Mouse (Mus musculus) hindbrain, embryonic 14.5 days (tissue): ENCODE results near the gene Znrf3. TPM values are rescaled to one million over a fixed set of nuclear protein-coding genes. Genes with fewer than 3 reads are reported as not detected.

Experiments
- ATAC-seq: fragments of 200-750 bp; cut with Nextera tagmentation; 2 replicates; pipeline ENCODE4 v1.8.0; 2017; ENCODE audit warnings: moderate number of reproducible peaks, mild to moderate bottlenecking, moderate TSS enrichment, moderate library complexity; ENCODE audit not compliant: low FRiP score
- DNase-seq: peaks from one replicate; pipeline ENCODE4 v3.0.0-alpha.2; 2015; ENCODE audit warnings: low spot score
- H3K27ac ChIP-seq: fragments of 300-500 bp; sonication (generic); 2 replicates; pipeline ENCODE4 v1.5.1; 2014; ENCODE audit warnings: mild to moderate bottlenecking, moderate library complexity
- H3K27me3 ChIP-seq: fragments of 300-500 bp; sonication (generic); 2 replicates; pipeline ENCODE4 v1.6.1; 2014; ENCODE audit warnings: mild to moderate bottlenecking, low read length, mixed read lengths; ENCODE audit not compliant: control insufficient read depth, insufficient read depth
- H3K36me3 ChIP-seq: fragments of 300-500 bp; sonication (generic); replicated peaks from 2 replicates; pipeline ENCODE4 v1.6.1; 2014; ENCODE audit not compliant: control insufficient read depth, insufficient read depth
- H3K4me1 ChIP-seq: fragments of 300-500 bp; sonication (generic); replicated peaks from 2 replicates; pipeline ENCODE4 v1.6.1; 2014; ENCODE audit warnings: antibody characterized with exemption, low read length, mixed read lengths; ENCODE audit not compliant: control insufficient read depth, insufficient read depth
- H3K4me2 ChIP-seq: fragments of 300-500 bp; sonication (generic); replicated peaks from 2 replicates; pipeline ENCODE4 v1.6.1; 2014; ENCODE audit warnings: mild to moderate bottlenecking, moderate library complexity
- H3K4me3 ChIP-seq: fragments of 300-500 bp; sonication (generic); replicated peaks from 2 replicates; pipeline ENCODE4 v1.5.1; 2014; ENCODE audit warnings: mild to moderate bottlenecking, low read length
- H3K9ac ChIP-seq: fragments of 300-500 bp; sonication (generic); 2 replicates; pipeline ENCODE4 v1.6.1; 2014
- H3K9me3 ChIP-seq: fragments of 300-500 bp; sonication (generic); 2 replicates; pipeline ENCODE4 v1.6.1; 2016; ENCODE audit warnings: low read length; ENCODE audit not compliant: control insufficient read depth
- WGBS: fragments of 180-500 bp; shearing (Covaris S2); extraction: QIAGEN DNeasy Blood & Tissue Kit; methylation state at CpG from one replicate; pipeline ENCODE4 v1.1.7; 2014; 5-methylcytosine and 5-hydroxymethylcytosine counted together
- polyA plus RNA-seq: library from polyadenylated mRNA; unstranded; fragments of >200 nt; fragmentation: Nextera tagmentation; extraction: Ambion mirVana; gene quantifications from 2 replicates; pipeline ENCODE4 v1.2.1, GENCODE M21; 2014

The Znrf3 gene
- polyA plus RNA-seq, 1 experiment from 2014 or later = 7.6 TPM

GRCm38 (mm10) chr11:5314796-5315195, 129.9 kb downstream of the Znrf3 start:
- Histone ChIP-seq H3K9me3 (no peaks in the 10 kb centered on the region), H3K27ac (peak overlapping the region; percentile 79; the same call in 1 of the 2 replicates), H3K4me1 (peaks cover 40% of the 10 kb centered on the region), H3K4me2 (no peak overlapping the region), H3K9ac (no peak overlapping the region), H3K36me3 (no peaks in the 10 kb centered on the region), H3K27me3 (no peaks in the 10 kb centered on the region), H3K4me3 (no peak overlapping the region)
- DNase-seq = peak; percentile 70
- peak; percentile 55; the same call in 1 of the 2 replicates for ATAC-seq

DNA sequence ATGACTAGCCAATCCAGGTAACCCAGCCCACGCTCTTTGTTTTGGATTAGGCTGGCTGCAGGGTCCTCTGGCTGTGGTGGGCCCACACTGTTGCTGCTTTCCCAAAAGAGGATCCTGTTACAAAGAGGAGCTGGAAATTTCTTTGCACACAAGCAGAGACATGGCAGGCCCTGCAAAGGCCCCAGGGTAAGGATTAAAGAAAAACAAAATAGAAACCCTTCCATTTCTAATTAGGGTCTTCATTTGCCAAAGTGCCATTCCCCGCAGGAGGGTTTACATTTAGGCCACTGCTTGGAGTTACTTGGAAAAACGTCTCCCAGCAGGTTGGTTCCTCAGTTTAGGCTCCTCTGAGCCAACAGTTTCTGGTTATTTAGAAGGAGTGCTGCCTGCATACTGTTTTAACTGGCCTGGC, 130.3 kb downstream of the Znrf3 start:
- H3K27ac ChIP-seq = peak overlapping the region; percentile 79
- peak; percentile 28 for DNase-seq
- no peaks in the 10 kb centered on the region for H3K36me3 ChIP-seq
- ATAC-seq = no peak
- peaks cover 39% of the 10 kb centered on the region for H3K4me1 ChIP-seq
- no peak overlapping the region for H3K4me2 ChIP-seq
- H3K4me3 ChIP-seq = no peak overlapping the region
- WGBS = 22% methylated on average over 3 of the region's 3 CpGs
- H3K27me3 ChIP-seq = no peaks in the 10 kb centered on the region
- H3K9ac ChIP-seq = no peak overlapping the region
- no peaks in the 10 kb centered on the region for H3K9me3 ChIP-seq

GRCm38 (mm10) chr11:5307024-5307905, 137.4 kb downstream of the Znrf3 start:
- no peaks in the 10 kb centered on the region for H3K9me3 ChIP-seq
- no peak overlapping the region for H3K27ac ChIP-seq
- H3K4me1 ChIP-seq = no peaks in the 10 kb centered on the region
- DNase-seq (no peak), ATAC-seq (no peak)
- H3K9ac ChIP-seq = no peak overlapping the region
- WGBS = 89% methylated on average over 13 of the region's 13 CpGs
- no peak overlapping the region for H3K4me3 ChIP-seq
- no peaks in the 10 kb centered on the region for H3K27me3 ChIP-seq
- no peak overlapping the region for H3K4me2 ChIP-seq
- H3K36me3 ChIP-seq = no peaks in the 10 kb centered on the region

DNA sequence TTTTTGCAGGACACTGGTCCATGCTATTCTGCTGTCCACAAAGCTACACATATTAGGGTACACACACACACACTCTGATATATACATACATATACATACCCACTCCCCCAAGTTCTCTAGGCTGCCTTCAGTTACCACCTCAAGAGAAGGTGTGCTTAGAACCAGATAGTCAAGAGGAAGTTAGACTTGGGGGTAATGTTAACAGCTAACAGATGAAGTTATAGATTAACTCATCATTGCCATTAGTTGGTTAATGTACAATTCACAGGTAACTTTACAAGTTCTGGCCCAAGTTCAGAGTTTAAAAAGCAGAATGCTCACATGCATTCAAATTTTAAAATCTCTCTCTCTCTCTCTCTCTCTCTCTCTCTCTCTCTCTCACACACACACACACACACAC, 138.6 kb downstream of the Znrf3 start:
- no peaks in the 10 kb centered on the region for H3K27me3 ChIP-seq
- H3K36me3 ChIP-seq = no peaks in the 10 kb centered on the region
- H3K9me3 ChIP-seq = no peaks in the 10 kb centered on the region
- ATAC-seq = no peak
- no peak overlapping the region for H3K27ac ChIP-seq
- H3K4me2 ChIP-seq = no peak overlapping the region
- H3K4me1 ChIP-seq = no peaks in the 10 kb centered on the region
- DNase-seq = no peak
- H3K9ac ChIP-seq = no peak overlapping the region
- no peak overlapping the region for H3K4me3 ChIP-seq

GRCm38 (mm10) chr11:5304526-5304925, 140.1 kb downstream of the Znrf3 start:
- H3K27me3 ChIP-seq = no peaks in the 10 kb centered on the region
- H3K9ac ChIP-seq = no peak overlapping the region
- no peak for ATAC-seq
- no peaks in the 10 kb centered on the region for H3K9me3 ChIP-seq
- H3K4me3 ChIP-seq = no peak overlapping the region
- no peaks in the 10 kb centered on the region for H3K36me3 ChIP-seq
- no peak overlapping the region for H3K4me2 ChIP-seq
- no peak overlapping the region for H3K27ac ChIP-seq
- DNase-seq = no peak
- H3K4me1 ChIP-seq = no peaks in the 10 kb centered on the region

GRCm38 (mm10) chr11:5298007-5298372, 146.7 kb downstream of the Znrf3 start:
- Histone ChIP-seq H3K4me3 (no peak overlapping the region), H3K27ac (peak overlapping the region; percentile 3; the same call in 1 of the 2 replicates), H3K9ac (no peak overlapping the region), H3K27me3 (no peaks in the 10 kb centered on the region), H3K4me2 (no peak overlapping the region), H3K9me3 (no peaks in the 10 kb centered on the region), H3K36me3 (no peaks in the 10 kb centered on the region), H3K4me1 (peaks cover 18% of the 10 kb centered on the region)
- 55% methylated on average over 1 of the region's 1 CpGs for WGBS
- ATAC-seq = no peak
- DNase-seq = no peak

- no peak overlapping the region for H3K4me3 ChIP-seq
- no peaks in the 10 kb centered on the region for H3K9me3 ChIP-seq
- 38% methylated on average over 13 of the region's 13 CpGs for WGBS
- H3K27me3 ChIP-seq = no peaks in the 10 kb centered on the region
- H3K4me1 ChIP-seq = peaks cover 18% of the 10 kb centered on the region
- H3K9ac ChIP-seq = no peak overlapping the region
- no peak overlapping the region for H3K4me2 ChIP-seq
- DNase-seq (peak; percentile 52), ATAC-seq (peak; percentile 66; the same call in 1 of the 2 replicates)
- peak overlapping the region; percentile 3; the same call in 1 of the 2 replicates for H3K27ac ChIP-seq
- H3K36me3 ChIP-seq = no peaks in the 10 kb centered on the region
Observed at GRCm38 (mm10) chr11:5297148-5298006, 147.3 kb downstream of the Znrf3 start.

DNA sequence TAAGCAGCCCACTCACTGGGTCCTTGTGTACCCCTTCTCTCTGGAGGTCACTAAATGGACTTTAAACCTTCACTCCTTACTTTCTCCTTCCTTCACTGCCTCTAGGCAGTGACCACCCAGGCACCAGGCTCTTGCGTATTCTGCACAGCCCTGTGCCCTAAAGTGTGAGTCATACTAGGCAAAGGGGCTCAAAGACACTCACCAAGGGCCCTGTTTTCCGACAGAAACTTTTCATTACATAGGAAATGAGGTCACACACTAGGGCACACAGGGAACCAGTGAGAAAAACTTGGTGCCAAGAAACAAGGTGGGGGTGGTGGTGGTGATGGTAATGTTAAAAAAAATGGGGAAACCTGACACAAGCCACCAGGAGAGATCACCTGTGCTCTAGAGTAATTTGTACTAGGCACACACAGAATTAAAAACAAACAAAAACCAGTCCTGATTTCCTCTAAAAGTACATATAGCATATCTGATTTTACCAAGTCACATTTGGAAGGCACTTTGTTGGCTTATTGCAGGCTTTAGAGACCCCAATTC, 148.0 kb downstream of the Znrf3 start:
- ATAC-seq (no peak), DNase-seq (no peak)
- H3K27me3 ChIP-seq = no peaks in the 10 kb centered on the region
- no peak overlapping the region for H3K9ac ChIP-seq
- no peak overlapping the region for H3K4me2 ChIP-seq
- H3K27ac ChIP-seq = no peak overlapping the region
- 75% methylated on average over 2 of the region's 2 CpGs for WGBS
- H3K4me1 ChIP-seq = peaks cover 18% of the 10 kb centered on the region
- H3K4me3 ChIP-seq = no peak overlapping the region
- H3K9me3 ChIP-seq = no peaks in the 10 kb centered on the region
- no peaks in the 10 kb centered on the region for H3K36me3 ChIP-seq

DNA sequence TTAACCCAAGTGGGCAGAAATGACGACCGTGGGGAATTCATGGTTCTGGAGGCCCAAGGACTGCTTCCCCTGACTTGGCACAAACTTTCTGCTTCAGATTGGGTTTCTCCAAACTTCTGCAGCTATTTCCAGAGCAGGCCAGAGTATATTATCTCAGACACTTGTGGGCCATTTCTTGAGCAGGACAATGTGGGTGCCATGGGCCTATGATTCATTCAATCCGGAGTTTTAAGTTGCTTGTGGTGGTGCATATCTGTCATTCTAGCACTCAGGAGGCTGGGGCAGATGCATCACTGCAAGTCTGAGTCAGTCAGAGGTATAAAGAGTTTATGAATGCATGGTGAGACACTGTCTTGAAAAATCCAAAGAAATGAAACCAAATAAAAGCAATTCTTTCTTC, 149.8 kb downstream of the Znrf3 start:
- no peaks in the 10 kb centered on the region for H3K36me3 ChIP-seq
- H3K4me1 ChIP-seq = peaks cover 18% of the 10 kb centered on the region
- H3K4me2 ChIP-seq = no peak overlapping the region
- H3K27ac ChIP-seq = no peak overlapping the region
- H3K27me3 ChIP-seq = no peaks in the 10 kb centered on the region
- ATAC-seq = no peak
- WGBS = 87% methylated on average over 3 of the region's 3 CpGs
- H3K9me3 ChIP-seq = no peaks in the 10 kb centered on the region
- no peak overlapping the region for H3K4me3 ChIP-seq
- no peak for DNase-seq
- no peak overlapping the region for H3K9ac ChIP-seq
